Mouse (Mus musculus) spleen, adult 18-20 months (tissue): ENCODE data around the gene Spock2.
A peak's percentile ranks its signal among the peaks of the same experiment; 100 is the strongest.
"Not testable (repeated sequence)": the region's sequence is repeated elsewhere in the genome, so short reads cannot be mapped to it uniquely, and the experiment has no call there.

Experiments used
- DNase-seq, 2 experiments: peaks; one replicate each; pipeline ENCODE4 v3.0.0; 2022; ENCODE audit warnings: mixed read lengths in 2 of 2

Spock2 gene

DNA sequence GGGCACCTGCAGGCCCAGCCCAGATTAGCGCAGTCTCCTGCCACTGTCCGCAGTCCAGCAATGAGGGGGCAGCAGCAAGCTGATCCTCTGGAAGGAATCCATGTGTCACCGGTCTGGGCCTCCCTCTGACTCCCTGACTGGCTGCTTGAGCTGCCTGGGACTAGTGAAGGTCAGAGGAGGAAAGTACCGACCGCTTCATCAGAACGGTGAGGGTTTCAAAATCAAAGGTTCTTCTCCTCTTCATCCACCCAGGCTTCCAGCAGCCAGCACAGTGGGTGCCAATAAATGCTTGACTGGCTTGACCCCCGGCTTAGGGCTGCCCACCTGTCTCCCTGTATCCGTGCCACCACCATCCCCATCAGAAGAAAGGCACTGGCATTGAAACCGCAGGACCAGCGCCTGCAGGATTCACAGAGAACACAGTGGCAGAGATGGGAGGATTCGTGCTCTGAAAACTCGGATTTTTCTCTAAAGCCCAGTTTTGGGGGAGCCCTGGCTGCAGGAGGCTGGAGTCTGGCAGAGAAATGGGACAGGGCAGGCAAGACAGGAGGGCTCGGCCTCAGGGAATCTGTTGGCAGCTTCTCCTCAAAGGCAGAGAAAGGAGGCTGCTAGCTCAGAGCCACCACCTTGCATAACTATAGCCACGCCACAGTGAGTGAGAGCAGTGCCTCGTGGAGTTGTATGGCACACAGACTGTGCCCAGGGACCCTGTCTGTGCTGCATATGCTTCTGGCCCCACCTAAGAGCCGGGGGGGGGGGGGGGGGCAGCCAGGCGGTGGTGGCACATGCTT, 2.5 kb downstream of the Spock2 start:
- no peak for DNase-seq

DNA sequence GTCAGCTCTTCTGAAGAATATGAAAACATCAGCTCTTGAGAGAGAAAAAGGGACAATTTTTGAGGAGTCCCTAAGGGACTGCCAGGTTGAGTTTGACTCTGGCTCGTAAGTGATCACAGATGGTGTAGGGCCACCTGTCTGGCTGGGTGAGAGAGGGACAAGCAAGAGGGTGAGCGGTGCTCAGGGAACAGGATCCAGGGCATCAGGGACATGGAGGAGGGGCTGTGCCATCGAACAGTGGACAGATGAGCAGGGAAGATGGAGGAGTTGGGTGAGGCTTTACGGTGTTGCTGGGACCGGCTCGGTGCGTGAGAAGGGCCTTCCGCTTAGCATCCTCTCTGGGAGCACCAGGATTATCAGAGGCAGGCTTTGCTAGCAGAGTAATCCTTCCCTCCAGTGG, 3.3 kb downstream of the Spock2 start:
- DNase-seq = no peak

- DNase-seq = no peak
Measured at GRCm38 (mm10) chr10:60109989-60110388, 4.0 kb downstream of the Spock2 start.

DNA sequence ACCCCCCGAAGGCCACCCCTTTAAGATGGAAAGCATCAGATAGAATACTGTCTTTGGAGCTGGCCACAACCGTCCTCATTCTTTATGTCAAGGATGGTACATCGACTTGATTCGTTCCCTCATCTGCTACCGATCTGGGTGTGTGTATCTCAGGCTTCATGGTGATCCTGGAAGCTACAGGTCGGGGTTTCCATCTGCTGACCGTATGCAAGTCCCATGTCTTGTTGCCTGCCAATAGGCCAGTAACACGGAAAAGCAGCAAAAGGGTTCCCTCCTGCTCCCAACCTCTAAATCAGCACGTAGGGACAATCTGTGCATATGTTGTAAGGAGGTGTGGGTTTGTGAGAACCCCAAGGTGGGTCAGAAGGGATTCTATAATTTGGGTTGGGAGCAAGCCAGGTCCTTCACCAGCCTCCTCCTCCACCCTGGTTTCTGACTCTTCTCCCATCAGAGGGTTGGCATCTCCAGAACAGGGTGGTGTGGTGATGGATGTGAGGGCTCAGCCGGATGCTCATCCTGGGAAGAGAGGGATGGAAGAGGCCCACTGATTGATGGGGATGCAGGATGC, 5.0 kb downstream of the Spock2 start:
- no peak for DNase-seq

DNA sequence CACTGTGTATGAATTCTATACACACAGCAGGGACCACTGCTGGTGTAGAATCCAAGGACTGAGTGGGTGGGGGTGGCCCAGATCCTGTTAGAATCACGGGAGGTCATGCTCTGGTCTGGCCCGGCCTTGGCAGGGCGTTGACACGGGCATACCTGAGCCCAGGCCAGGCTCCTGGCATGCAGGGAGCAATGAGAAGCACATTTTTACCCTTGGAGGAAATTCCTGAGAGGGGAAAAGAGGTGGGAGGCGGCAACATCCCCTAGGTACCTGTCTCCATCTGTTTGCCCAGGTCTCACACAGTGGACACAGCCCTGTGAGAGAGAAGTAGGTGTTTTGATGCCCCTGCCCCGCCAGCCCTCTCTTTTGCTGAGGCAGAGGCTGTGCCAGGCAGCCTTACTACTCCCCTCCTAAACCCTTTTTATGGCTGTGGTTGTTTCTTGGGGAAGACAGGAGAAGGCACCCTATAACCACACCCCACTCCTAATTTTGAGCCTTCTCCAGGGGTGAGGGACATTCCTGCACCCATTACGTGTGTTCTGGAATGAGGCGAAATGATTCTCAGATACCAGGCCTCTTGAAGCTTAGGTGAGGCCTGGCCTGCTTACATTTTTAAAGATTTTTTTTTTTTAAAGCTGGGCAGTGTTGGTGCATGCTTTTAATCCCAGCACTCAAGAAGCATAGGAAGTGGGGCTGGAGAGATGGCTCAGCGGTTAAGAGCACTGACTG, 8.1 kb downstream of the Spock2 start:
- DNase-seq = no peak

DNA sequence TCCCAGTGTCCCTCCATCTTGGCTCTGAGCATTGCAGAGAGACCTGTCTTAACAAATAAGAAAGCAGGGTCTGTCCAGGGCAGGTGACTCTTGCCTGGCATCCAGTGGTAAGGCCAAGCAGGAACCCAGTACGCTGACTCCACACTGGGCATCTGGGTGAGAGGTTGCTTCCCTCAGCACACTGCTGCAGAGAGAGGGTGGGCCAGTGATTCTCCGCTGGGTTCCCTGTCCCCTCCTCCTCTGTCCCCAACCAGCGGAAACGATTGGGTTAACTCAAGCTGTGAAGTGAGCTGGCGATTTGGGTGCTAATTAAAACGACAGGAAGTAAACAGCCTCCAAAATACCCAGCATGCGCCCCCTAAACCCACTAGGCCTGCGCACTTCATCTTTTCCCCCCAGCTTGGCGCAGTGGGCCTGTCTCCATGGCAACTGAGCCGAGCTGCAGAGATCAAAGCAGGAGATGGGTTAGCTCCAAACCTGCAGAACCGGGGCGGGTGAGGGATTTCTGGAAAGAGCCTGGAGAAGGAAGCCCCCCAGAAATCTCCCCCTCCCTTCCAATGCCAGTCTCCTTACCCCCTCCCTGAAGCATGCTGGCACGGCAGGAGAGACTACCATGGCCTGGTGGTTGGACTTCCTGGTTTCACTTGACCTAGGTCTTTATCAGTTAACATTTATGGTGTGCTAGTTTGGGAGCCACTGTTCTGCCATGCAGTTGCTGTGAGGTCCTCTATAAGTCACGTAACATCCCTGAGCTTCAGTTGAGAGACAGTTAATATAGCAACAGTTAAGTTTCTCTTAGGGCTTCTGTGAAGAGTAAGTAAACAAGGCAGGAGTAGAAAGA, 9.5 kb downstream of the Spock2 start:
- DNase-seq = peak in 1 of 2 experiments; percentile 28

- no peak for DNase-seq
Measured at GRCm38 (mm10) chr10:60116997-60117396, 11.0 kb downstream of the Spock2 start.

DNA sequence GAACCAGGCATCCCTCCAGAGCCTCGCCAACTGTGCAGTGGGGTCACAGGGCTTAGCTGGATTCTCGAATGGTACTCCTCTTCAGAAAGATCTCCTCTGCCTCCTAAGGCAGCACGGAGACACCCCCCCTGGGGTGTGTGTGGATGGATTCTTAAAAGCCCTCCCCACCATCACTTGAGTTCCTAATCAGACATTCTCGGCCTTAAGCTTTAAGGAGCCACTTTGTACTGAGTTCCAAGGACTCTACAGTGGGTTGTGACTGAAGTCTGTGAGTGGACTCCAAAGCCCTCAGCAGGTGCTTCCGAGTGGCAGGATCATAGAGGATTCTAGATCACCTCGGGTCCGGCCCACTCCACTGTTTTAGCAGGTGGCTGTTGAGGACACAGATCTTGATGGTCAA, 12.4 kb downstream of the Spock2 start:
- no peak for DNase-seq

- no peak for DNase-seq
Measured at GRCm38 (mm10) chr10:60120630-60121029, 14.6 kb downstream of the Spock2 start.

DNA sequence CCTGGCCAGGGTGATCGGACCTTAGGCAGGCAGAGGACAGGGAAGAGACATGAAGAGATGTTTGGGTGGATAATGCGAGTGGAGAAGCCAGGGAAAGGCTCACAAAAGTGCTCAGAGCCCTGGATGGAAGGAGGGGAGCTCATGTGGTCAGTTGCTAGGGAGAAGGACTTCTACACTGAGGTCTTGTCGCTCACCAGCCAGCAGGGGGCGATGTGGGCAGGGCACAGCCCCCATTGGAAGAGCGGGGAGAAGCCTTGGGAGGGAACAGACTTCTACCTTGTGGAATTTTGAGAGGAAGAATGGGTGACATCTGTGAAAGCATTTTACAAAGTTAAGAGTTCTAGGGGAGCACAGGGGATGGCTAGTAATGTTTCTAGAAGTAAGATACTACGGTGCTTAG, 18.1 kb downstream of the Spock2 start:
- peak in 1 of 2 experiments; percentile 38 for DNase-seq

GRCm38 (mm10) chr10:60125529-60126327, 19.7 kb downstream of the Spock2 start:
- DNase-seq = no peak

DNA sequence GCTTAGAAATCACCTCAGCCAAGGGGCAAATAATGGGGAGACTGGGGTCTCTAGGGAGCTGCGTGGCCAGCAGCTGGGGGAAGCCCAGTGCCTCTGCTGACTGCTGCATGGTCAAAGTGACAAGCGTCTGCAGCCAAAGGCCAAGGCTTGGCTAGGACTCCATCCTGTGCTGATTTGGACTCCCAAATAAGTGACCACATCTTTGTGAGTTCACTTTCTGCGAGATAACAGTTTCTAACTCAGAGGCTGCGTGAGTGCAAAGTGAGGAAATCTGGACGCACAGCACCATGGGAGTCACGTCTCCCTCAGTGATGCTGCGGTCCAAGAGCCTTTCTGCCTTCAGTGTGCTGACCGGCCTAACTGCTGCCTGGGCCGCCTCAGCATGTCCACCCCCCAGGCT, 22.3 kb downstream of the Spock2 start:
- no peak for DNase-seq

GRCm38 (mm10) chr10:60130504-60130903, 24.5 kb downstream of the Spock2 start:
- no peak for DNase-seq

DNA sequence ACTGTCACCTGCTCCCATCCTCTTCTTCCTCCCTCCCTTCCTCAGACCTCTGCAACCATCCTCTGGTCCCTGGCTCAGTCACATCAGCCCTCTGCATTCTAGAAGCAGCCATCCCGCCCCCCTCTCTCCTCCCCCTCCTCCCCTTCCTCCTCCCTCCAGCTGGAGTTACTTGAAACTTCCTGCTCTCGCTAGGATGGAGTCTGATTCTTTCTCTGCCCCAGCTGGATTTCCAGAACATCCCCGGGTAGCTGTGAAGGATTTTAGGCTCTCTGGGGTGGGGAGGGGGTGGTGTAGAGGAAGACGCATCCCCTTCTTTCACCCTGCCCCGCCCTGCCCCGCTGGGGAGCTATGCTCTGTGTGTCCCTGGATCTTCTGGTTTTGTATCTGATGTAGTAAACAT, 27.5 kb downstream of the Spock2 start:
- no peak for DNase-seq

DNA sequence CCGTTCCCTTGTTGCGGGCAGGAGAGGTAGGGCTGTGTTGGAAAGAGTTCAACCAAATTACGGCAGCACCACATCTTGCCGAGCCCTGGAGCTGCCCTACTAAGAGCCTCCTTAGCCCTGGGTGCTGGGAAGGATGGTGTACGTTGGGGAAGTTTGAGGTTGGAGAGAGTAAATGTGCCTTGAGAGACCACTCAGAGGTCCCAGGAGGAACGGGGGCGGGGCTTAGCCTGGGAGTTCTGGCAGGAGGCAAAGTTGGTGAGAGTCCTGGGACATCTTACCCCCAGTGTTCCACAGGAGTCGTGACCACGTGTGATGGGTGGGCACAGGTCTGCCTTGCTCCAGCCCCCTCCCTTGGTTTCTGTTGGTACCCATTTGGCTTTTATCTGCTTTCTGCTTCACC, 28.2 kb downstream of the Spock2 start:
- DNase-seq = no peak

- not testable (repeated sequence) for DNase-seq
Measured at GRCm38 (mm10) chr10:60136010-60136409, 30.0 kb downstream of the Spock2 start.

DNA sequence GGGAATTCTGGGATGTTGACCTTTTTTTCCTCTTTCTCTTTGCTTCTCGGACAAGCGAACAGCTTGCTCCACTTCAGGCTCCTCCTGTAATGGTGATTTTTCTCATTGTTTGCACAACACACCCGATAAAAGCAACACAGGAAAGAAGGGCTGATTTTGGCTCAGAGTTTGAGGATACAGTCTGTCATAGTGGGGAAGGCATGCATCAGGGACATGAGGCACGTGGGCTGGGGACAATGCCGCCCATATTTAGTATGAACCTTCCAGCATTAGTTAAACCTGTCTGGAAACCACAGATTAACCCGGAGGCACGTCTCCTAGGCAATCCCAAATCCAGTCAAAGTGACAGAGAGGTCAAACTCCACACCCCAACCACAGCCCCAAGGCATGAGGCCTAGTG, 30.9 kb downstream of the Spock2 start:
- no peak for DNase-seq

GRCm38 (mm10) chr10:60138680-60139079, 32.7 kb downstream of the Spock2 start:
- no peak for DNase-seq

DNA sequence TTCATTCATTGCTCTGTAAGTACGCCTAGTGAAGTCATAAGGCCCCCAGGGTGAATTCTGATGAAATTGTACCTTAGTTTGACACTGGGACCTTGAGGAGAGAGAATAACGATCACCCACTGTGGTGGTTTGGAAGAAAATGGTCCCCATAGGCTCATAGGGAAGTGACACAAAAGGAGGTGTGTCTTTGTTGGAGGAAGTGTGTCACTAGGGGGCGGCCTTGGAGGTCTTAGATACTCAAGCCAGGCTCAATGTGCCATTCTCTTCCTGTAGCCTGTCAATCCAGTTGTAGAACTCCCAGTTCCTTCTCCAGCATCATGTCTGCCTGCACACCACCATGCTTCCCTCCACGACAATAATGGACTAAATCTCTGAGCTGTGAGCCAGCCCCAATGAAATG, 34.7 kb downstream of the Spock2 start:
- no peak for DNase-seq

- no peak for DNase-seq
Measured at GRCm38 (mm10) chr10:60141656-60142160, 35.7 kb downstream of the Spock2 start.

DNA sequence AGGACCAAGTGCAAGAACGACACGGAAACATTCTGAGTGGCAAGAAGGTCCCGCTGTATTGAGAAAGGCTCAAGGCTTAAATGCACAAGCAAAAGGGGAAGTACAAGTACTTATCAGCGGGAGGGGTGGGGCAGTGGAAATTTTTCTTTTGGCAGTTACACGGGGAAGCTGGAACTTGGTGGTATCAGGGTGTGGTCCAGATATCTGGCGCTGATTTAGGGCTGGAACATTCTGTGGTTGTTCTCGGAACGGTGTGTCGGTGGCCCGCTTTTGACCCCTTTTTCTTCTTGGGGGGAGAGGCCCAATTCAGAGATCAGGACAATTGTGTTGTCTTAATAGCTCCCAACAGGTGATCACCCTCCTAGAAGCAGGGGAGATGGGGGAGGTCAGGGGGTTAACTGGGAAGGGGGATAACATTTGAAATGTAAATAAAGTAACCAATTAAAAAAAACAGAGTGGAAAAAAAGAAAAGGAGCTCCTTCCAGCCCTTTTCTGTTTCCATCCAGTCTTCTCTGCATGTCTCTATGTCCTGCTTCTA, 41.6 kb downstream of the Spock2 start:
- not testable (repeated sequence) for DNase-seq

- DNase-seq = peak; percentile 68 to 86
Measured at GRCm38 (mm10) chr10:60148087-60148486, 42.1 kb downstream of the Spock2 start.
